Mouse (Mus musculus) ovary, postnatal 36 days (tissue): Measurements from ENCODE around the gene Tmem183a.

Experiments used
- DNase-seq: peaks from one replicate; pipeline ENCODE4 v3.0.0; 2022; ENCODE audit warnings: low spot score, mixed read lengths

Gene Tmem183a

GRCm38 (mm10) chr1:134361857-134362212 is at the start of gene Tmem183a:
TSS of gene Tmem183a (minus strand) at chr1:134361979.
- DNase-seq = peak; percentile 97

- no peak for DNase-seq
Observed at GRCm38 (mm10) chr1:134408080-134408479, 46.3 kb upstream of the Tmem183a start.

GRCm38 (mm10) chr1:134406414-134406771 is 44.6 kb upstream of the Tmem183a start:
- no peak for DNase-seq

GRCm38 (mm10) chr1:134405509-134406413 is 44.0 kb upstream of the Tmem183a start, which contains the start of gene Cyb5r1:
TSS of gene Cyb5r1 (plus strand) at chr1:134405559.
- peak; percentile 78 for DNase-seq

GRCm38 (mm10) chr1:134399735-134400134 is 38.0 kb upstream of the Tmem183a start:
- DNase-seq = no peak

- no peak for DNase-seq
Observed at GRCm38 (mm10) chr1:134398210-134398609, 36.4 kb upstream of the Tmem183a start.

- DNase-seq = no peak
Observed at GRCm38 (mm10) chr1:134393827-134394226, 32.0 kb upstream of the Tmem183a start.

- DNase-seq = no peak
Observed at GRCm38 (mm10) chr1:134385666-134386065, 23.9 kb upstream of the Tmem183a start, which contains the start of gene 4933406M09Rik. TSS of gene 4933406M09Rik (plus strand) at chr1:134385940.

- no peak for DNase-seq
Observed at GRCm38 (mm10) chr1:134385176-134385575, 23.4 kb upstream of the Tmem183a start.

- DNase-seq = no peak
Observed at GRCm38 (mm10) chr1:134384581-134384980, 22.8 kb upstream of the Tmem183a start.

GRCm38 (mm10) chr1:134381795-134382625 is 20.2 kb upstream of the Tmem183a start:
- no peak for DNase-seq

GRCm38 (mm10) chr1:134381051-134381450 is 19.3 kb upstream of the Tmem183a start:
- DNase-seq = no peak

GRCm38 (mm10) chr1:134374124-134374523 is 12.3 kb upstream of the Tmem183a start:
- DNase-seq = no peak

- DNase-seq = peak; percentile 67
Observed at GRCm38 (mm10) chr1:134368777-134369337, 7.1 kb upstream of the Tmem183a start.

GRCm38 (mm10) chr1:134365491-134365890 is 3.7 kb upstream of the Tmem183a start:
- no peak for DNase-seq

- DNase-seq = no peak
Observed at GRCm38 (mm10) chr1:134363194-134363593, 1.4 kb upstream of the Tmem183a start.

- DNase-seq = no peak
Observed at GRCm38 (mm10) chr1:134361195-134361856, 453 bp downstream of the Tmem183a start.

GRCm38 (mm10) chr1:134360656-134361055 is 1.1 kb downstream of the Tmem183a start:
- no peak for DNase-seq

GRCm38 (mm10) chr1:134357461-134357860 is 4.3 kb downstream of the Tmem183a start:
- no peak for DNase-seq

- DNase-seq = no peak
Observed at GRCm38 (mm10) chr1:134353326-134353725, 8.5 kb downstream of the Tmem183a start.

- DNase-seq = no peak
Observed at GRCm38 (mm10) chr1:134347791-134348190, 14.0 kb downstream of the Tmem183a start.

GRCm38 (mm10) chr1:134345075-134345474 is 16.7 kb downstream of the Tmem183a start:
- DNase-seq = no peak
